Mouse (Mus musculus) mouse embryonic stem cell (cell line): Measurements from ENCODE around the gene Stap2.

ENCODE experiments used
- in situ Hi-C, 2 experiments: fragments of 300-500 bp; cut with MboI; formaldehyde crosslinking; loops; 1 replicate in 1 of 2; 3 replicates in 1 of 2; pipeline ENCODE4 v1.14.3; 2019 to 2020; ENCODE audit warnings: low sequenced_read_pairs in 2 of 2, low pct_unique_long_range_greater_than_20kb in 1 of 2, mixed read lengths in 1 of 2; ENCODE audit not compliant: unreplicated experiment in 1 of 2

The Stap2 gene

GRCm38 (mm10) chr17:56010255-56010654 lies 4.9 kb upstream of the Stap2 start:
- in situ Hi-C loops = no loop called here

- in situ Hi-C loops = no loop called here
Observed at GRCm38 (mm10) chr17:56009962-56010240, 4.5 kb upstream of the Stap2 start.

GRCm38 (mm10) chr17:56009088-56009961 lies 3.9 kb upstream of the Stap2 start:
- in situ Hi-C loops = no loop called here

- in situ Hi-C loops = no loop called here
Observed at GRCm38 (mm10) chr17:56008356-56009087, 3.1 kb upstream of the Stap2 start.

GRCm38 (mm10) chr17:56007444-56008355 lies 2.3 kb upstream of the Stap2 start:
- in situ Hi-C loops = no loop called here

- in situ Hi-C loops = no loop called here
Observed at GRCm38 (mm10) chr17:56006956-56007355, 1.6 kb upstream of the Stap2 start.

GRCm38 (mm10) chr17:56003000-56003399 lies 2.4 kb downstream of the Stap2 start:
- in situ Hi-C loops = no loop called here

GRCm38 (mm10) chr17:55999794-56000499 lies 5.4 kb downstream of the Stap2 start:
- in situ Hi-C loops = no loop called here

- in situ Hi-C loops = no loop called here
Observed at GRCm38 (mm10) chr17:55996007-55996406, 9.4 kb downstream of the Stap2 start.

- in situ Hi-C loops = no loop called here
Observed at GRCm38 (mm10) chr17:55990278-55990898, 15.0 kb downstream of the Stap2 start.

- in situ Hi-C loops = no loop called here
Observed at GRCm38 (mm10) chr17:55986030-55986961, 19.1 kb downstream of the Stap2 start, which contains the start of gene Fsd1. TSS of gene Fsd1 (plus strand) at chr17:55986509.

GRCm38 (mm10) chr17:55977301-55977700 lies 28.1 kb downstream of the Stap2 start:
- in situ Hi-C loops = no loop called here

- in situ Hi-C loops = no loop called here
Observed at GRCm38 (mm10) chr17:55976255-55976862, 29.0 kb downstream of the Stap2 start.

- in situ Hi-C loops = no loop called here
Observed at GRCm38 (mm10) chr17:55971453-55971852, 33.9 kb downstream of the Stap2 start.

GRCm38 (mm10) chr17:55969966-55970891 lies 35.2 kb downstream of the Stap2 start, which contains the start of gene Shd:
TSS of gene Shd (plus strand) at chr17:55970467.
- in situ Hi-C loops = no loop called here
